Mouse (Mus musculus): ENCODE data around the gene Tmem119.

Tmem119 gene

DNA sequence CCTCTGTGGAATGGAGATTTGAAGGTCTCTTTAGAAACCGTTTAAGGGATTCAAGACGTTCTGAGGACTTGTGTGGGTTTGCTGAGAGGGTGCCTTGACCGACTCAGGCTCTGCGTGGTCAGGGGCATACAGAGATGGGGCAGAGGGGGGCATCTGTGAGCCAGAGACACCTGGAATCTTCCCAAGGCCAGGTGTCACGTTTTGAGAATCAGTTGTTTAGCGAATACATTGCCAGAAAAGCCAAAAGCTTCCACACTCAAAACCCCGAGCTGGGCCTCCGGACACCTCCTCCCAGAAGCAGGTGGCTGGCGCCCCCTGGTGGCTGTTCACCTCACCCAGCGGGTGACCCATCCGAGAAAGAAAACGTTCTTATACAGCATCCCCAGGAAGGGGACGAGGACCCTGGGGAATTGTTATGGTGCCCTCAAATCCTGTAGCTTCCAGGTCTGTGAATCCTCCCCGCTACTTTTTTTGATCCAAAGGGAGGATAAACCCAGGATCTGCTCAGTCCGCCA is 15.4 kb upstream of the Tmem119 start:
- peak; percentile 89 to 90 for DNase-seq

DNA sequence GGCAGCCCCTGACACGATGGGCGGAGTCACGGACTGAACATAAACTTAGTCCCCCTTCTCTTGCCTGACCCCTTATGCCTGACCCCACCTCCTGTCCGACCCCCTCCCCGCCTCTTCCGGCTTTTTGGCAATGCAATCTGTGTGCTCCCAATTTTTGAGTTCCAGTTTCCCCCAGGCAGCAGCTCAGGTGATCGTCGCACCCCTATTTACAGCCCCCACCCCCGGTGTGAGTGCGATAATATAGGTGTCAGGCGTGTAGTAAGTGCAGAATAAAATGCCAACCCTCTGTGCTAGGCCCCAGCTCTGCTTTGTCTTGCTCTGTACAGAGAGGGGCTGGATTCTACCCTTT is 14.7 kb upstream of the Tmem119 start:
- DNase-seq = no peak

- DNase-seq = peak; percentile 55 to 61
Measured at GRCm38 (mm10) chr5:113814111-113815040, 14.1 kb upstream of the Tmem119 start.

- peak; percentile 78 to 79 for DNase-seq
Measured at GRCm38 (mm10) chr5:113813608-113814007, 13.3 kb upstream of the Tmem119 start.

- DNase-seq = peak in 1 of 2 experiments; percentile 39
Measured at GRCm38 (mm10) chr5:113812638-113813037, 12.3 kb upstream of the Tmem119 start.

- peak; percentile 49 to 61 for DNase-seq
Measured at GRCm38 (mm10) chr5:113811824-113812420, 11.6 kb upstream of the Tmem119 start.

GRCm38 (mm10) chr5:113810111-113810510 is 9.8 kb upstream of the Tmem119 start:
- DNase-seq = no peak

DNA sequence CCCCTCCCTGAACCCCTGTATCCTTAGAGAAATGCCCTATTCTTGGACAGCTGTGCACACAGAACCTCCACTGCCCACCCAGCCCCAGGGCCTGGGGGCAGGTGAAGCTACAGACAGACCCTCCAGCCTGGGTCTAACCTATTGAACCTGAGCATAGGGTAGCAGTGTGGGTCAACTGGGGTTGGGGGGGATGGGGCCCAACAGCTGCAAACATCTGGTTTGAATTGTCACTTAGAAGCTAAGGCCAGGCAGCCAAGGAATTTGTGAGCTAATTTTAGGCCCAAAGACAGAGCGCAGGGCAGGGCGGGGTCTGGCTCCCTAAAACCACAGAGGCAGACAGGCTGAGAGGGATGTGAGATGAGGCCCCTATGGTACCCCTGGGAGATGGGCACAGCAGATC is 7.9 kb upstream of the Tmem119 start:
- no peak for DNase-seq

GRCm38 (mm10) chr5:113807712-113808111 is 7.4 kb upstream of the Tmem119 start:
- DNase-seq = no peak

DNA sequence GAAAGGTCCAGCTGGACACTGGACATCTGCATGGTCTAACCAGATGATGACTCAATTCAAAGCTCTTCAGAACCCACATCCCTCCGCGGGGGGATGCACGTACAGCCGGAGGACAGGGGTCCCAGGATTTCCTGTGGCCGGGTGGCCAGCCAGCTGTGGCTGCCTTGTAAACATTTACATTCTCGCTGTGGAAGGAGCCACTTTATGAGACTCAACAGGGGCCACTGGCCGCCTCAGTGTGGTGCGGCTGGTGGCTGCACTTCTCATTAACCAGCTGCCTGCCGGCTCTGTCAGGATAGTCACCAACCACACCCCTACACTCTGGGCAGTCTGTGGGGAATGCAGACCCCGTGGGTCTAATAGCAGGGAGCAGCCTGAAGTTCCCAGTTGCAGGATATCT is 6.1 kb upstream of the Tmem119 start:
- no peak for DNase-seq

- DNase-seq = no peak
Measured at GRCm38 (mm10) chr5:113805301-113805700, 5.0 kb upstream of the Tmem119 start.

DNA sequence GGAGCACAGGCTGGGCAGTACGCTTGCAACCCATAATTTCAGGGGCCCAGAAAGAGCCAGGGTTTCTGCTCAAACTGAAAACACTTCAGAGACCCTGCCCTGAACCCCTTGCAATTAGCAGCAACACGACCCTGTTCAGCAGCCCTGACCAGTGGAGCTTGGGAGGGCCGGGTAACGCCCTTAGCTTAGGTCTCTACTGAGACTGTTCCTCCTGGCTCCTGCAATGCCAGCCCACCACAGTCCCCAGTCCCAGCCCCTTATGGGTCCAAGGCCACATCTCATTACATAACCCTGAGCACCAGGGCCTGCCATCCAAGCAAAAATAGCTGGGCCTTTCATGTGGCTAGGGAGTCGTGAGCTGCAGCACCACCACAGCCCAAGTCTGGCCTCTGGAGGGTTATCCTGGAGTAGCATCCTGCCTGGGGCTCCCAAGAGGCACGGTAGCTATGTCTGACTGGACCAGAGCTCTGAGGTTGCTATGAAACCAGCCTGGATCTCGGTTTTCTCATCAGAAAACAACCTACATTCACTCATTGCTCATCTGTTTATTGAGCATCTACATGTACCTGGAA is 4.2 kb upstream of the Tmem119 start:
- DNase-seq = no peak

DNA sequence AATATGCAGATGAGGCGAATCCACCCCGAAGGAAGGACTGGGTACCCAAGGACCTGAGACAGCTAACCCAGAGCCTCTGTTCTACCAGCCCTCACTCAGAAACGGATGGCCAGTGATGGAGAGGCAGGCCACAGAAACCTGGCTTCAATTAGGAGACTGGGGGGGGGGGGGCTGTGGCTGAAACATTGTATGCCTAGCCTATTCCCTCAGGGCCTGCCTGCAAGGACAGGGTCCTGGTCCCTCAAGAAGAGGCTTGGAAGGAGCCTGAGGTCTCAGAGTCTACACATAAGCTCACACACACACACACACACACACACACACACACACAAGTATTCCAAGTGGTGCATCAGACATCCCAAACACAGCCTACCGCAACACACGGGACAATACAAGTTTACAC is 625 bp downstream of the Tmem119 start:
- DNase-seq = no peak

DNA sequence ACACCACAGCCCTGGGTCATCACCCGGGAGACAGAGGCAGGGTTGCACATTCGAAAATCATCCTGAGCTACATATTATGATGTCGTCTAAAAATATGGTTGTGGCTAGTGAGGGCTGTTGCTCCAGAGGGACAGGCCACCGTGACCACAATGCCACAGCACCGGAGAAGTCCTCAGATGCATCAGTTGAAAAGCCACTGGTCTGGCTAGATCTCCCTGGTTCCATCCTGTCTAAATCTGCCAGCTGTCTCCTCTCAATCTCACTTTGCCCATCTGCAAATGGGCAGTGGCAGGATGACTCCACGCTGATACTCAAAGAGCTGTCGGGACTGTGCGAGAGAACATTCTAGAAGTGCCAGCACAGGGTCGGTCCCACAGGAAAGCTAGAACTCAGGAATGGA is 1.8 kb downstream of the Tmem119 start:
- DNase-seq = no peak

DNA sequence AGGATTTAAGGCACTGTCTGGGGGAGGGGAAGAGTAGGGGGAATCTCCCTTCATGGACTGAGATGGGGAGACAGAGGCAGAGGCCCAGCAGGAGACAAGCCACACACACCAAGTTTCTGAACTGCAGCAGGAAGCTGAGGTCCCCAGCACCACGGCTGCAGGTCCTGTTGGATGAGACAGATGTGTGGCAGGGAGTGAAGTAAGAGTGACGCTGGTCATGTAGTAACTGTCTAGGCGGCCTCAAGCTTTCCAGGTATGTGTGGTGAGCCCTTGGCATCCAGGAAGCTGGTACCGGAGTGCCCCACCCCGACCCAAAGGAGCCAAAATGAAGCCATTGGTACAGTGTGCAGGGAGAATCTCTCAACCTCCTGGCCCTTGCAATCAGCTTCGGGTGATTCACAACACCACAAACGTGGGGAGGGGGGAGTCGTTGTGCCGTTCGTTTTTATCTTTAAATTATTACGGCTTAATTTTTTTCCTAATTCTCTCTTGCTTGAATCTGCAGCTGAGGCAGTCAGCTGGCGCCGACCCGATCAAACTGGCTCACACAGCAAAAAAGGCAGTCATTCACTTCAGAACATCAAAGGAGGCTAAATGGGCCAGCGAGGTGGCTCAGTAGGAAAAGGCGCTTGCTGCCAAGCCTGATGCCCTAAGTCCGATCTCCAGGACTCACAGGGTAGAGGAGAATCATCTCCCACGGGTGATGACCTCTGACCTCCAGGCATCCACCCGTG is 3.0 kb downstream of the Tmem119 start:
- DNase-seq = no peak

- DNase-seq = no peak
Measured at GRCm38 (mm10) chr5:113796401-113797148, 3.7 kb downstream of the Tmem119 start.

DNA sequence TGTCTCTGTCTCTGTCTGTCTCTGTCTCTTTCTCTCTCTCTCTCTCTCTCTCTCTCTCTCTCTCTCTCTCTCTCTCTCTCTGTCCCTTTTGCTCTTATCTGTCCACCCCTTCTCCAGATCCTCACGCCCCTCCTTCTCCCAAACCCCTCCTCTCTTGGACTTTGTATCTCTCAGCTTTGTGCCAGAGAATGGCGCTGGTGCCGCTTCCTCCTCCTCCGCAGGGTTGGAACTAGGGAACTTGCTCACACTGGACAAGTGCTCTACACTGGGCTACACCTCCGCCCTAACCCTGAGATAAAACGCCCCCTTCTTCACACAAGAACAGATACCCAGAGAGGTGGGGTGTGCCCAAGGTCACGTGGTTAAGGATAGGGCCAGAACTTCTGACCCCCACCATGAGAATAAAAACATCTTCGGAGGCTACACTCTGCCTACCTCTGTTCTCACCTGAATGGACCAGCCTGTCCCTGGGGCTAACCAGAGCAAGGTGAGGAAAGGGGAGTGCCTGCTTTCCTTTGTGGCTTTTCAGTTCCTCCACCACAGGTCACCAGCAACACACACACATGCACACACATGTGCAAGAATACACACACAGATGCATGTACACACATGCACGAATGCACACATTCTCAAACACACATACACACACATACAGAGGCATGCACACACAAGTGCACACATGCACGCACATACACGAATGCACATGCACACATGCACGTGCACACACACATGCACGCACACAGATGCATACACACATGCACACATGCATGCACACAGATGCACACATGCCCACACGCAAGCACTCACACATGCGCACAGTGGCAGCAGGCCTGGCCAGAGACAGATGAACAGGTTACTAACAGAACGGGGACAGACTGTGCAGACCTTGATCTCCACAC is 8.9 kb downstream of the Tmem119 start:
- no peak for DNase-seq

- DNase-seq = no peak
Measured at GRCm38 (mm10) chr5:113790453-113791196, 9.7 kb downstream of the Tmem119 start.

DNA sequence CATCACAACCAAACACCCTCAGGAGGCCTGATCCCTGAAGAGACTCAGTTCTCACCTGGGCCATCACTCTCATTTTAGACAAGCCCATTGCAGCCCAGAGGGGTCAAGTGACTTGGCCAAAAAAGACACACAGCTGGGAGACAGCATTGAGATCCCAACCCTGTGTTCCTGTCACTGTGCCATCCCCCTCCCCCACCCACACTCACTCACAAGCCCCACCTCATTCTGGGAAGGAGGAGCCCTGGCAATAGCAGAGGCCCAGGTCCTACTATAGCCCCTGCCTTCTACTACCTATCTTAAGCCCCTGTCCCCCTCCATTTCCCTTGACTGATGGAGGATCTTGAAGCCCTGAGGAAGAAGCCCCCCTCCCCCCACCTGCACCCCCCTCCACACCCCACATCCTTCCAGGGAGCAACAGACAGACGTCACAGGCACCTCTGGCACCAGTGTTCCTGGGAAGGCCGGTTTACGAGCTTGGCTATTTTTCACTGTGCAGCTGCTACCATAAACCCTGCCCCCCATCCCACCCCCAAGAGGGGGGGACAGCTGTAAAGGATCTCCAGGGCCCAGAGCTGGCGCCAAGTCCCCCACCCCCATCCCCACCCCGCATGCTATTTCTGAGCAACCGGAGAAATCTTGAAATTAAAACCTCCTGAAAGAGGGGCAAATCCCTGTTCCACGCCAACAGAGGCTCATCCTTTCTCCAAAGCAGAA is 11.1 kb downstream of the Tmem119 start:
- DNase-seq = no peak

DNA sequence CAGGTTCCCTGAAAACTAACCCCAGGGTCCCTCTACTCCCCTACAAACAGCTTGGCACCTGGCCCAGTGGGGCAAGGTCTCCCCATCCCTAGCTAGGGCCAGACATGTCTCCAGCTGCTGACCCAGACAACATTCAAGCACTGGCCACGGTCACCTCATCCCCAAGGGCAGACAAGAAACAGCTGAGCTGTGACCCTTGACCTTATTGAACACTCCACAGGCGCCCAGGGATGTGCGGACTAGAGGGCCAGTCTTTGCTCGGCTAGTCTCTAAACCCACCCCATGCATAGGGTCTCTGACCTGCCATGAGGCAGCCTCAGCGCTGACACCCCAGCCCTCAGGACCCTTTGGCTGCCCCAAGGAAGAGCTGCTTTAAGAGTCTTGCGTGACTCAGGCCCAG is 11.7 kb downstream of the Tmem119 start:
- DNase-seq = no peak

Data from B cell, adult 2 months (primary cell).